Mouse (Mus musculus) lung, postnatal 14 days (tissue): ENCODE data around the gene Kcns3.
"Not testable (repeated sequence)": the region's sequence is repeated elsewhere in the genome, so short reads cannot be mapped to it uniquely, and the experiment has no call there.

Experiments used
- DNase-seq: peaks from one replicate; pipeline ENCODE4 v3.0.0; 2021

The Kcns3 gene

DNA sequence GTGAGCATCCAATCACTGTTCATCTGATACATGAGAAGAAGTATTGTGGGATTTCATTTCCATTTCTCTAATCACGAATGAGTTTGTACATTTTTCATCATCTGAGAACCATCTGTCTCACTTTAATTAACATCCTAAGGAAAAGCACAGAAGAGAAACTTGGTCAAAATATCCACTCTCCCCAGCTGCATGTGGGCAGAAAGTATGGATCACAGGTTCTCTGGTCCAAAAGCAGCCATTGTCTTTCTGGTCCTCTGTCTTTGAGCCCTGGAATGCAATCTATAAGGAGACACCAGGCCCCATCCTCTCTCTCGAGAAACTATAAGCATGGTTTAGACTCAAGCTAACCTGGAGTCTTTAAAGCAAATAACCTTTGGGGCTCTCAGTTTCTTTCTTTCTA, 79.8 kb downstream of the Kcns3 start:
- no peak for DNase-seq

DNA sequence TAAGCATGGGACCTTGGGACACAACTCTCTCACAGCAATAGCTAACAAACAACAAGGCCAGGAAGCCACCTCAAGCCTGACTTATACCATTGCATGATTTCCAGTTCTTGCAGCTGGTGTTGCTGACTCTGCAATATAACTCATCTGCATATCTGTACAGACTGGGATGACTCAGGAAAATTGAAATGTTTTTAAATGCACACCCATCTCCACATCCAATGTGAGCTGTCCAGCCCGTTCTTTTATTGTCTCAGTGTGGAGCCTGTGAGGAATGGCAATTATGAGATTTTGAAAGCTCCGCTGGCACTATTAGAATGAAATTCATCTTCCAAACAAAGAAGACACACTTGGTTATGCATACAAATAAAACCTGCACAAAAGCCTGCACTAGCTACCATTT, 84.0 kb downstream of the Kcns3 start:
- DNase-seq: no peak

GRCm38 (mm10) chr12:11052676-11053075, 98.2 kb downstream of the Kcns3 start:
- DNase-seq: not testable (repeated sequence)

DNA sequence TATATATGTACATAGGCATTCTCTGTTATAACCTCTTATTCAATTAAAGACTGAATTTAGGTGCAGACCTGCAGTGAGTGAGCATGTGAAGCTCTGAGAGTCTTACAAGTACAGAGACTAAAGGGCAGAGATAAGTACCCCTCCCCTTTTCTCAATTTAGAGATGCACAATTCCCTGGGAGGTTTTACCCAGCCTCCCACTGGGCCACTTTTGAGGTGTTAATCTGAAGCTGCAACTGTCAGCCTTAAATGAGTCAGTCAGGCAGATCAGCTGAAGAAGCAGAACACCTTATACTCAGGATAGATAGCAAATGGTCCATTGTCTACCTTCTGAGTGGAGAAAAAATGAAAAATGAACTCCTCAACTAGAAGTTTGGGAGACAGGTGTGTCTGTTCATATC, 109.0 kb downstream of the Kcns3 start:
- DNase-seq: no peak
